Mouse (Mus musculus): ENCODE measurements around the gene Kcnk4. TPM values are rescaled to one million over a fixed set of nuclear protein-coding genes. Genes with fewer than 3 reads are reported as not detected.

The Kcnk4 gene
- polyA plus RNA-seq, 1 experiment, result 0.15 TPM

DNA sequence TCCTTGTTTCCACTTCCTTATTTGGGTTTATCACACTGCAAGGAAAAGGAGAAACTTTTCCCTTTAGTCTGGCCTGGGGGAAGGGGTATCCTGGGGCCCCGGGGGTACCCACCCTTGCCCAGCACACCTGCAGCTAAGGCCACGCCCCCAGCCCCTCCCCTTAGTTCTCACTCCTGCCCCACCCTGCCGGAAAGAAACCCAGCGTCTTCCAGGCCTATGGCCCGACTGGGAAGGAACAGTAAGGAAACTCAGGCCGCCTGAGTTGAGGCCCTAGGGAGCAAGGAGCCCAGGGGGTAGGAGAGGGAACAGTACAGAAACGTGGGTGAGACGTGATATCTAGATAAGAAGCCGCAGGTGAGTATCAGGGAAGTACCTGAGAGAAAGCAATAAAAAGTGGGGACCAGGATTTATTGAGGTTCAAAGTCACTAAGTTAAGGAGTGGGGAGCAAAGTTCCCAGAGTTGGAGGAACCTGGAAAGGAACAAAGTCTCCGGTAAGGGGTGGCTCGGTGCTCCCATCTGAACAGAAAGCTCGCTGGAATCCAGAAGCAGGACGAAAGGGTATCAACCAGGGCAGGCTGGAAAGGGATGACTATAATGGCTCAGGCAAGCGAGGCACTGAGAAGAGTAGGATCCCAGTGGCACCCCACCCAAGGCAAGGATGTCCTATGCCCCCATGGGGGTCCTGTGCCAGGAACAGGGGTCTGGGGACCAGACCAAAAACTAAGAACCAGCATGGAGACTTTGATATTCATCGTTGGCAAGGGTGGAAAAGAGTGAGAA is 34.4 kb upstream of the Kcnk4 start:
- no peak for DNase-seq (ENCODE audit: low read depth)

DNA sequence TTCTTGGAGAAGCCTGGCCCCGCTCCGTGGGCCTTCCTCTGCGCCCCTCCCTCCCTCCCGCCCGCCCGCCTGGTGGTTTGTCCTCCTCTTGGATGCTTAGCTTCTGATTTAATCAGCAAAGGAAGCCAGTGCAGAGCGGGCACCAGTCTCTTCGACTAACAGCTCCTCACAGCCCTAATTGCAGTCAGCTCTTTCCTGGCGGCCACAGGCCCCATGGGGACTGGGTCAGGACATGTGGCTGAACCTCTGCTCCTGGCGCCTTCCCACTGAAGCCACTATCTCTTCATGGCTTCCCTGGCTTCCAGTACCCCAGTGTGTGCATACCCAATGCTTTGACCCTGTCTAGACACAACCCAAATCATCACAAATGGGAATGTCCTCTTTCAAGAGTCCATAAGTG is 22.1 kb upstream of the Kcnk4 start:
- no peak for DNase-seq (ENCODE audit: low read depth)

GRCm38 (mm10) chr19:6955424-6955823 is 21.1 kb upstream of the Kcnk4 start:
- DNase-seq (ENCODE audit: low read depth), result no peak

DNA sequence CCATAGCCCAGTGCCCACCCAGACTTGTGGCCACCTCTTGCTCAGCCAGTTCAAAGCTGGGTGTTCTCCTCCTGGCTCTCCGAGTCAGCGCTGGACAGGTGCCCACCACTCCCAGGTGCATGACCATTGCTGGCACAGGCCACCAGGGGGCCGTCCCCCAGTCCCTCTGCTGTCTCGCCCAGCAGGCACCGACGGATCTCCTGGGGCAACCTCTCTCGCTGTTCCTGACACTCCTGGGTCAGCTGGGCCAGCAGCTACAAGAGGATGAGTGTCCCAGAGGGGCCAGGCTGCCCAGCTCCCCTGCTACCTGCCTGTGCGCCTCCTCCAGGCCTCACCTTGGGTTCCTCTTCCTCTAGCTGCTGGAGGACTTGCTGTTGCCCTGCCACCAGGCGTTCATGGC is 19.7 kb upstream of the Kcnk4 start:
- no peak for DNase-seq (ENCODE audit: low read depth)

DNA sequence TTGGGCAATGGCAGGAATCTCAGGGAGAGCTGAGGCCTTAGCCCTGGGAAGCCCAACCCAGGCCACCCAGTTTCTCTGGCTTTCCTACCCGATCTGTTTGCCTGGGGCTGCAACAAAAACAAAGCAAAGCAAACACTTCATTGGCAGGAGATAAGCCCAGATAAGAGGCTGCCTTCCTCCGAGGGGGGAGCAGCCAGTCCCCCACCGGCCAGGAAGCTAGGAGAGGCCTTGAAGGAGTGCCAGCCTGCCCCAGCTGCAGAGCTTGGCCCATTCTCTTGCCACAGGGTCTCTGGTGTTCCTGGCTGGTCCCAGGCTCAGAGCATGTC is 18.4 kb upstream of the Kcnk4 start:
- no peak for DNase-seq (ENCODE audit: low read depth)

- no peak for DNase-seq (ENCODE audit: low read depth)
Measured at GRCm38 (mm10) chr19:6951994-6952711, 17.8 kb upstream of the Kcnk4 start.

DNA sequence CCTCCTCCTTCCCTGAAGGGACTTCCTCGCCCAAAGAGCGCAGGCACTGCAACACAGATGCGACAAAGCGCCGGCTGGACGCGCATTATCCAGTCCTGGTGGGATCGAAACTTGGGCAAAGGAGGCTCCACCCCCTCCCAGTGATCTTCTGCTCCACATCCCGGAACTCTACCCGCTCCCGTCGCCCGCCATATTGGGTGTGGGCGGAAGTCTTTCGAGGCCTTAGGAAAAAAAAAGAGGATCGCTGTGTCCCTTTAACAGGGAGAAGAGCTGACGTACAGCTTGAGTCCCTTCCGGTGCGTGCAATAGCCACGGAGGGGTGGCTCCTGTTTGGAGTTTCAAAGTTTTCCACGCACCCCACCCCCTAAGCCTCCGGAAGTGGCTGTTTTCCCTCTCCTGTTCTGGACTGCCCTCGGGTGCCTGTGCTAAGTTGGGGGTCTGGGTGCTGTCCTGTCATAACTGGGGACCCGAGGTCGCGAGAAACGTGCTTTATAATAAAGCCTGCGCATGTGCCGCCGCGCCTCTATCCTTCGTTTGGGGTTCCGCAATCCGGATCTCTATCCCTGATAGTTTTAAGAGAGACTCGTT is 17.2 kb upstream of the Kcnk4 start:
- no peak for DNase-seq (ENCODE audit: low read depth)

DNA sequence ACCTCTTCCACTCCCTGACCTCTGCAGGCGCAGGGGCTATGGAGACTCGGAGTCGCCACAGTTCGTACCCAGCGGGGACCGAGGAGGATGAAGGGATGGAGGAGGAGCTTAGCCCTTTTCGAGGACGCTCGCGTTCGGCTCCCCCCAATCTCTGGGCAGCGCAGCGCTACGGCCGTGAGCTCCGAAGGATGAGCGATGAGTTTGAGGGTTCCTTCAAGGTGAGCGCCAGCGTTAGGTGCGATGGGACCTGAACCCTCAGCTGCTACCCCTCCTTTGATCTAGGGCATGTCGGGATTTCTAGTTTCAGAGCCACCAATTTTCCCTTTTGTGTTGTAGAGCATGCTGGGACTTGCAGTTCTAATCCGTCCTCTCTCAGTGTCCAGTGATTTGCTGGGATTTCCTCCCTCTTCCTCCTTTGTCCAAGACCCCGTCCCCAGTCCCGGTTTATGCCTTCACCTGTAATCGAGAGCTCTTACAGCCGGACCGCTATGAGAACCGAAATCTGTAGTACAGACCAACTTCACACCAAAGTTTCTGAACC is 16.4 kb upstream of the Kcnk4 start:
- no peak for DNase-seq (ENCODE audit: low read depth)

DNA sequence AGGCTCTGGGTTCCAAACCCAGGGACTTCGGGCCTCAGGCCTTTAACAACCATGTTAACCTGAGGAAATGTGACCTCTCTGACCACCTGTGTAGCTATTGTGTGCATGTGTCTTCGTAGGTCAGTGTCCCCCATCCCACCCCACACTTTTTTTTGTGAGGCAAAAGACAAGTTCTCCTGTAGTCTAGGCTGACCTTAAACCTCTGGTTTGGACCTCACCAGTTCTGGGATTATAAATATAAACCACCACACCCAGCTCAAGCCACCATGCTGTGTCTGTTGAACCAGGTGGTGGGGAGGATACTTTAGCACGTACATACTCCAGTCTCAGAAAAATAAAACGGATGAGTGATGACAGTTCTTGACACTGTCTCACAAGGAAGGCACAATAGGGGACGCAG is 15.6 kb upstream of the Kcnk4 start:
- no peak for DNase-seq (ENCODE audit: low read depth)

GRCm38 (mm10) chr19:6949532-6949931 is 15.2 kb upstream of the Kcnk4 start:
- no peak for DNase-seq (ENCODE audit: low read depth)

DNA sequence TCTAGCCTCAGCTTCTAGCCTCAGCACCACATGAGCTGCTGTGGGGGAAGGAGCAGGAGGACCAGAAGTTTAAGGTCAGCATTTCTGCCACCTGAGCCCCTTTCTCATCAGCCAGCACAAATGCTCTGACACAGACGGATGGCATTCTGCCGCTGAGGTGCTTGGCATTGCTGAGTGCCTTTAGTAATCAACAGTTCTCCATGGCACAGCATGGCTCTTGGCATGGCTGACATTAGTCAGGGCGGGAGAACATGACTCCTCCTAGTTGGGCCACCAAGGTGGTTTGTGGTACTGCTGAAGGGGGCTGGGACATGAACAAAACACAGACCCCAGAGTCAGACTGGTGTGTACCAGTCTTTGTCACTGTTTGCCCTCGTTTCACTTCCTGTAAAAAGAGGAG is 13.9 kb upstream of the Kcnk4 start:
- DNase-seq (ENCODE audit: low read depth), result no peak

GRCm38 (mm10) chr19:6947742-6948141 is 13.4 kb upstream of the Kcnk4 start:
- DNase-seq (ENCODE audit: low read depth), result no peak

DNA sequence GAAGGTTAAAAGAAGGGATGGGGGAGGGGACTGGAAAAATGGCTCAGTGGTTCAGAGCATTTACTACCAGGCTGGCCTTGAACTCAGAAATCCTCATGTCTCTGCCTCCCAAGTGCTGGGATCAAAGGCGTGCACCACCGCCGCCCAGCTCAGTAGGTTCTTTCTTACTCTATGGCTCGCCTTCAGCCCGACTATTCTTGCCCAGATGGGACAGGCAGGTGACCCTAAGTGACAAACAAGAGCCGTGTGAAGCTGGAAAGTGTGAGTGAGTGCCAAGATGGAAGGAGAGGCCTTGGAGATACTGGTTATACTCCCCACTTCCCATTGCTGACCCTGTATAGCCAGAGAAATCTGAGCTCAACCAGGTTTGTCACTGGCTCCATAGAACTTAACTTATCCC is 9.4 kb upstream of the Kcnk4 start:
- DNase-seq (ENCODE audit: low read depth), result no peak

DNA sequence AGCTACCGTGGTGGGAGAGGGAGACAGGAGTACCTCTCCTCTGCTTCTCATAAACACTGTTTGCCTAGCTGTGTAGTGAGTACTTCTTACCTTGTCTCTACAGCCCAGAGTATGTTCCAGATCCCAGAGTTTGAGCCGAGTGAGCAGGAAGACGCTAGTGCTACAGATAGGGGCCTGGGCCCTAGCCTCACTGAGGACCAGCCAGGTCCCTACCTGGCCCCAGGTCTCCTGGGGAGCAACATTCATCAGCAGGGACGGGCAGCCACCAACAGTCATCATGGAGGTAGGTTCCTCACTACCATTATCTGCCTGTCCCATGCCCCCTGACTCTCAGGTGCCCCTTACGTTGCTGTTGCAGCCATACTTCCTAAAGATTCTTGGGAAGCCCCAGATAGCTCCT is 8.4 kb upstream of the Kcnk4 start:
- DNase-seq (ENCODE audit: low read depth), result no peak

- no peak for DNase-seq (ENCODE audit: low read depth)
Measured at GRCm38 (mm10) chr19:6942249-6942691, 8.0 kb upstream of the Kcnk4 start, which contains the start of gene Gpr137. Gene Gpr137 (minus strand): TSS chr19:6942480.

DNA sequence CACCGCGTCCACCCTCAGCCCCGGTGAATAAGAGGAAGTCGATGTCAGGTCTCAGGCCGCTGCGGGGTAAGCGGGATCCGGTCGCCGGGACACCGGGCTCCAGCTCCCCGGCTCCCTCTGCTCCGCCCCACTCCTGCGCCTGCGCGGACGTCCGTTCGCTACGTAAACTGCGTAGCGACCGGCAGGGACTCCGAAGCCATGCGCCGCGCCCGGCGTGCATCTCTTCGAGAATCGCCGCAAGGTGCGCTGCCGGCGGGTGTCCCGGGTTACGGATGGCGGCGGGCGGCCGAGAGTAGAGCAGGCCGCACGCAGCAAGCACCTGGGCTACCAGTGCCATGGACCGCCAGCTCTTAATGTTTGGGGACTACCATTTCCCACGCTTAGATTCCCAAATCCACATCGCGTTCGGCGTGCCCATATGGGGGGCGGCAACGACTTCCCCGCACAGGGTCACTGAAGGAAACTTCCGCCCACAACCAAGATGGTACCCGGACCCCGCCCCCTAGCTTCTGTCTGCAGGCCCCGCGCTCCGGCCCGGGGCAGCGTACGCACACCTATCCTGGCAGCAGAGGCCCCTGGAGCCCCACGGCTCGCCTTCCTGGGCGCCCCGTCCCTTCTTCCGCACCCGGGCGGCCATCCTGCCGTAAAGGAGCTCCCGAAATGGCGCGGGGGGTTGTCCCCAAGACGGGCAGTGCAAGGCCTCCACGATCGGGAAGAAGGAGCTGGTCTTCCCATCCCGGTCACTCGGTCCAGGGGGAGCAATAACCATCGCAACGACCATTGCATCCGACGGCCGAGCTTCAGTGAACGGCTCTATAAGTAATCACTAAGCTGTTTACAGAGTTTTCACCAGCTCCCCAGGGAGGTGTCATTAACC is 7.3 kb upstream of the Kcnk4 start, which contains the start of gene Bad:
TSS of gene Bad (plus strand) at position 490 of the 877 bp plus-strand sequence.
- DNase-seq (ENCODE audit: low read depth), result no peak

- DNase-seq (ENCODE audit: low read depth), result no peak
Measured at GRCm38 (mm10) chr19:6940396-6941351, 6.4 kb upstream of the Kcnk4 start.

GRCm38 (mm10) chr19:6939106-6940002 is 5.0 kb upstream of the Kcnk4 start:
- no peak for DNase-seq (ENCODE audit: low read depth)

Data from gonadal fat pad, adult 2 months (tissue).